Mouse (Mus musculus) heart, adult 2 months (tissue): Measurements from ENCODE around the gene Csnk2a1. TPM values are rescaled to one million over a fixed set of nuclear protein-coding genes. Genes with fewer than 3 reads are reported as not detected.
"Not testable (repeated sequence)": the region's sequence is repeated elsewhere in the genome, so short reads cannot be mapped to it uniquely, and the experiment has no call there.

Experiments used
- DNase-seq, 2 experiments: peaks; one replicate each; pipeline ENCODE4 v3.0.0; 2021
- H3K27ac ChIP-seq: fragments of 200-600 bp; 2 replicates; pipeline ENCODE4 v1.8.1; 2022
- H3K27me3 ChIP-seq: fragments of 200-500 bp; 2 replicates; pipeline ENCODE4 v1.6.1; 2012; ENCODE audit warnings: mild to moderate bottlenecking, low read length, inconsistent platforms, mixed read lengths; ENCODE audit not compliant: control insufficient read depth, insufficient read depth
- H3K36me3 ChIP-seq: fragments of 200-500 bp; 2 replicates; pipeline ENCODE4 v1.6.1; 2012; ENCODE audit warnings: low read length, inconsistent platforms; ENCODE audit not compliant: control insufficient read depth, insufficient read depth
- H3K4me1 ChIP-seq: fragments of 200-500 bp; 2 replicates; pipeline ENCODE4 v1.6.1; 2011; ENCODE audit warnings: low read length; ENCODE audit not compliant: control insufficient read depth, insufficient read depth
- H3K4me3 ChIP-seq: fragments of 200-600 bp; 2 replicates; pipeline ENCODE4 v1.8.1; 2022
- H3K79me2 ChIP-seq: fragments of 200-500 bp; replicated peaks from 2 replicates; pipeline ENCODE4 v1.6.1; 2012; ENCODE audit warnings: mild to moderate bottlenecking, inconsistent platforms, low read length, moderate library complexity, mixed read lengths; ENCODE audit not compliant: control insufficient read depth, insufficient read depth
- H3K9ac ChIP-seq: fragments of 200-500 bp; 2 replicates; pipeline ENCODE4 v1.6.1; 2012; ENCODE audit warnings: low read depth, mild to moderate bottlenecking, control low read depth, inconsistent platforms, low read length, mixed read lengths
- CTCF ChIP-seq: fragments of 200-600 bp; IDR thresholded peaks from 2 replicates; pipeline ENCODE4 v1.8.1; 2022; ENCODE audit warnings: antibody characterized with exemption, mild to moderate bottlenecking, moderate library complexity
- EP300 ChIP-seq: fragments of 200-500 bp; IDR thresholded peaks from 2 replicates; pipeline ENCODE4 v1.6.1; 2011; ENCODE audit warnings: low read depth, low read length, control low read depth; ENCODE audit not compliant: insufficient read depth
- POLR2A ChIP-seq: fragments of 200-500 bp; IDR thresholded peaks from 2 replicates; pipeline ENCODE4 v1.6.1; 2011; ENCODE audit warnings: mild to moderate bottlenecking, low read depth, low read length, control low read depth; ENCODE audit not compliant: insufficient read depth
- WGBS: fragments of 180-500 bp; shearing (Covaris S2); methylation state at CpG from one replicate; pipeline ENCODE4 v1.1.7; 2018; 5-methylcytosine and 5-hydroxymethylcytosine counted together
- intact Hi-C: fragments of 180-260 bp; cut with DNase I; formaldehyde crosslinking; loops from one replicate; pipeline ENCODE4 v1.15.1; 2025
- polyA plus RNA-seq: library from polyadenylated mRNA; depleted of rRNA; stranded (reverse); fragments of >200 nt; gene quantifications from 2 replicates; pipeline ENCODE4 v1.2.3, GENCODE M21; 2012
- total RNA-seq, 2 experiments: library from RNA; stranded (reverse); gene quantifications; 2 replicates each; pipeline ENCODE4 v1.2.3; 2021

The Csnk2a1 gene
- total and polyA plus RNA-seq, 3 experiments, result 40.7 to 94.1 (median 89.0) TPM

- no peaks in the 10 kb centered on the region for H3K27me3 ChIP-seq
- no peaks in the 10 kb centered on the region; the same call in 1 of the 2 replicates for H3K79me2 ChIP-seq
- TF ChIP-seq CTCF, result no peak
- no peak for DNase-seq
- H3K4me1 ChIP-seq, result peaks cover 1% of the 10 kb centered on the region; the same call in 1 of the 2 replicates
- H3K4me3 ChIP-seq, result no peak overlapping the region
- intact Hi-C loops, result loop anchor here (5.0 kb wide), 1 partner anchor 35 kb away; no protein-coding TSS in a partner anchor
- peaks cover 3% of the 10 kb centered on the region for H3K36me3 ChIP-seq
- WGBS, result 90% methylated on average over 5 of the region's 5 CpGs
- no peak overlapping the region for H3K9ac ChIP-seq
- H3K27ac ChIP-seq, result no peak overlapping the region
Observed at GRCm38 (mm10) chr2:152287560-152287959, 60.9 kb downstream of the Csnk2a1 start.

DNA sequence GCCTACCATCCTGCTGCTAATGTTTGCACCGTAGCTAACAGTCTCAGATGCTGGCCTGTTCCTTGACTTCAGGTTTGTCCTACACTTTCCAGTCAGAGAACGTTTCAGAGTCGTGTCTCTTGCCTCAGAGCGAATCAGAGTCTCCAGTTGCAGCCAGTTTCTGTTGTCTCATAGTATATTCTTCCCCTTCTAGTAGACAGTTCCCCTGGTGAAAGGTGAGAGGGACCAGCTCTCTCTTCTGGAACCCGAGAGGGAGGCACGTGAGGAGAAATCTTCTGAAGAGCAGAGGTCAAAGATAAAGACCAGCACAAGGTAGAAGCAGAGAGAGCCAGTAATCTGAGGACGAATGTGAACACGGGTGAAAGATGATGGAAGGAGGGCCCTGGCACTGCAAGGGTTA is 61.4 kb downstream of the Csnk2a1 start:
- TF ChIP-seq CTCF (no peak), EP300 (no peak), POLR2A (no peak)
- no peak overlapping the region for H3K27ac ChIP-seq
- no peak for DNase-seq
- H3K27me3 ChIP-seq, result no peaks in the 10 kb centered on the region
- no peaks in the 10 kb centered on the region; the same call in 1 of the 2 replicates for H3K79me2 ChIP-seq
- H3K4me3 ChIP-seq, result no peak overlapping the region
- intact Hi-C loops, result loop anchor here (5.0 kb wide), 1 partner anchor 36 kb away; no protein-coding TSS in a partner anchor
- 64% methylated on average over 8 of the region's 8 CpGs for WGBS
- peaks cover 1% of the 10 kb centered on the region for H3K36me3 ChIP-seq
- no peak overlapping the region for H3K9ac ChIP-seq
- peaks cover 1% of the 10 kb centered on the region; the same call in 1 of the 2 replicates for H3K4me1 ChIP-seq

DNA sequence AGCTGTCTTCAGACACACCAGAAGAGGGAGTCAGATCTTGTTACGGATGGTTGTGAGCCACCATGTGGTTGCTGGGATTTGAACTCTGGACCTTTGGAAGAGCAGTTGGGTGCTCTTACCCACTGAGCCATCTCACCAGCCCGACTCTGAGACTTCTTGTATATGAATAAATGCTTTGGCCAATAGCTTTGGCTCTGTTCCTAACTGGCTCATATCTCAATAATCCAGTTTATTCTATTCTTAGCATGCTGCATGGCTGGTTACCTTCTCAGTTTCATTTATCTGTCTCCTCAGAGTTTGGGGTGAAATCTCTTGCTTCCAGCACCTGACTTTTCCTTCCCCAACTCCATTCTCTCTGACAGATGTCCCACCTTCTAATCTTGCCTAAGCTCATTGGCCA is 63.0 kb downstream of the Csnk2a1 start:
- not testable (repeated sequence) for H3K27ac ChIP-seq, H3K4me1 ChIP-seq, H3K79me2 ChIP-seq, H3K9ac ChIP-seq, H3K36me3 ChIP-seq, H3K27me3 ChIP-seq, H3K4me3 ChIP-seq, DNase-seq
- intact Hi-C loops, result loop anchor here (5.0 kb wide), 2 partner anchors 37 to 73 kb away; no protein-coding TSS in a partner anchor
- WGBS, result 57% methylated on average over 2 of the region's 2 CpGs

DNA sequence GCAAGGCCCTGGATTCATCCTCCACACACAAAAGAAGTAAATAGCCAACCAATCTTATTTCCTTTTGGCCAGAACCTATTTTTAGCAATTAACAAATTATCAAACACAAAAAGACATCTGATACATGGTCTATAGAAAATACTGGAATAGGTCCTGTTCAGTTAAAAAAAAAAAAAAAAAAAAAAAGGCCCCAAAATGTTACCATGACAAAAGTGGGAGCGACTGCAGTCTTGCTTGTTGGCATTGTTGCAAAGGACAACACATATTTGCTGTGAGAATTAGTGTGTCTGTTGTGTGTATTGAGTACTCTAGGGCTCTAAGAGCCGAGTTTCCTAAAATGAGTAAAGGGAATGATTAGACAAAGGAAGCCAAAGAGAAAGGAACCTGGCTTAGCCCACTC is 65.8 kb downstream of the Csnk2a1 start:
- H3K4me1 ChIP-seq, result peaks cover 13% of the 10 kb centered on the region
- H3K27me3 ChIP-seq, result no peaks in the 10 kb centered on the region
- no peak overlapping the region for H3K27ac ChIP-seq
- H3K36me3 ChIP-seq, result peaks cover 7% of the 10 kb centered on the region
- intact Hi-C loops, result loop anchor here (5.0 kb wide), 1 partner anchor 70 kb away; no protein-coding TSS in a partner anchor
- no peak overlapping the region for H3K9ac ChIP-seq
- peaks cover 7% of the 10 kb centered on the region for H3K79me2 ChIP-seq
- no peak overlapping the region for H3K4me3 ChIP-seq
- no peak for DNase-seq
- TF ChIP-seq POLR2A (no peak), CTCF (no peak), EP300 (no peak)
- 61% methylated on average over 2 of the region's 2 CpGs for WGBS

GRCm38 (mm10) chr2:152293179-152293726 is 66.6 kb downstream of the Csnk2a1 start:
- H3K4me3 ChIP-seq, result peak overlapping the region; percentile 99
- TF ChIP-seq POLR2A (no peak), CTCF (no peak), EP300 (no peak)
- intact Hi-C loops, result loop anchor here (5.0 kb wide), 1 partner anchor 69 kb away; no protein-coding TSS in a partner anchor
- H3K4me1 ChIP-seq, result peaks cover 16% of the 10 kb centered on the region
- peak overlapping the region; percentile 91 for H3K27ac ChIP-seq
- no peak for DNase-seq
- peak overlapping the region; percentile 53 for H3K9ac ChIP-seq
- H3K79me2 ChIP-seq, result peaks cover 10% of the 10 kb centered on the region
- H3K27me3 ChIP-seq, result no peaks in the 10 kb centered on the region
- peaks cover 12% of the 10 kb centered on the region for H3K36me3 ChIP-seq
- 1% methylated on average over 15 of the region's 15 CpGs for WGBS

- WGBS, result under 1% methylated on average over 68 of the region's 70 CpGs
- Histone ChIP-seq H3K4me1 (peaks cover 16% of the 10 kb centered on the region), H3K36me3 (peaks cover 18% of the 10 kb centered on the region), H3K27ac (peak within 1 kb of the TSS; percentile 91), H3K27me3 (no peaks in the 10 kb centered on the region), H3K79me2 (peaks cover 10% of the 10 kb centered on the region), H3K9ac (peak within 1 kb of the TSS; percentile 95), H3K4me3 (peak within 1 kb of the TSS; percentile 99)
- TF ChIP-seq CTCF, result peak; percentile 6; the same call in 1 of the 2 replicates
- peak; percentile 79 for TF ChIP-seq POLR2A
- no peak for TF ChIP-seq EP300
- intact Hi-C loops, result loop anchor here (2.0 to 5.0 kb wide), 2 partner anchors 39 to 68 kb away; partner anchors contain the start of gene Rbck1
- peak; percentile 93 to 96 for DNase-seq
Observed at GRCm38 (mm10) chr2:152293727-152294475, 67.3 kb downstream of the Csnk2a1 start, which contains the start of gene Tbc1d20. Tbc1d20 (plus strand) TSS chr2:152293828.
